Mouse (Mus musculus): ENCODE results near the gene Gm45234.
A peak's percentile ranks its signal among the peaks of the same experiment; 100 is the strongest.
"Not testable (repeated sequence)": the region's sequence is repeated elsewhere in the genome, so short reads cannot be mapped to it uniquely, and the experiment has no call there.

Gm45234 gene

GRCm38 (mm10) chr6:124755831-124756595, at the start of gene Gm45234, which contains the start of gene Atn1:
TSS of gene Gm45234 (minus strand) at chr6:124756021.
TSS of gene Atn1 (minus strand) at chr6:124756524.
- DNase-seq = peak; percentile 61

GRCm38 (mm10) chr6:124804341-124804740, 48.5 kb upstream of the Gm45234 start:
- no peak for DNase-seq

- not testable (repeated sequence) for DNase-seq
Measured at GRCm38 (mm10) chr6:124803691-124804090, 47.9 kb upstream of the Gm45234 start.

DNA sequence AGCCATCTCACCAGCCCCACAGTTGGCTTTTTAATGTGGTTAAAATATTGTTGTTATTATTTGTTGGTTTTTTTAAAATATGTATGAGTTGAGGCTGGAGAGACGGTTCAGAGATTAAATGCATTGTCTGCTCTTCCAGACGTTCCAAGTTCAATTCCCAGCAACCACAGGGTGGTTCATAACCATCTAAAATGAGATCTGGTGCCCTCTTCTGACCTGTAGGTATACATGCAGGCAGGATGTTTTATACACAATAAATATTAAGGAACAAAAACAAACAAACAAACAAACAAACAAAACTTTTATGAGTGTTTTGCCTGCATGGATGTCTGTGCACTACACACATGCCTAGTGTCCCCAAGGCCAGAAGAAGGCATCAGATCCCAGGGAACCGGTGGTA, 47.2 kb upstream of the Gm45234 start:
- no peak for DNase-seq

- not testable (repeated sequence) for DNase-seq
Measured at GRCm38 (mm10) chr6:124802400-124802799, 46.6 kb upstream of the Gm45234 start.

DNA sequence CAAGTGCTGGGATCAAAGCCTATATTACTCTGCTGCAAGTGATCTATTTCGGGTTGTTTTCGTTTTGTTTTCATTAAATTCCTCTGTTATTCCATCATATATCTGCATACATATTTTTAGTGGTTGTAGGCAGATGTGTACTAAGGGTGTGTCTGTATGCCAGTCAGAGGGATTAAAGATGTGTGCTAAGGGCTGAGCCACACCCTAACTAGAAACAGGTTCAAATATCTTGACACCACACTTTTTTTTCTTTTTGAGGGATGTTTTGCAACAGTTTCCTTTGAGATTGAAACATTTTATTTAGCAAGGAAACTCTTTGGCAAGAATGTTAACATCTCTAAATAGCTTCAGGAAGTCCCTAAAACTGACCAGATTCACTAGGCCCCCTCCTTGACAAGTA, 40.4 kb upstream of the Gm45234 start:
- DNase-seq = no peak

GRCm38 (mm10) chr6:124795781-124796180, 40.0 kb upstream of the Gm45234 start:
- DNase-seq = no peak

- no peak for DNase-seq
Measured at GRCm38 (mm10) chr6:124791911-124792310, 36.1 kb upstream of the Gm45234 start.

- no peak for DNase-seq
Measured at GRCm38 (mm10) chr6:124790121-124790520, 34.3 kb upstream of the Gm45234 start.

- no peak for DNase-seq
Measured at GRCm38 (mm10) chr6:124789519-124789918, 33.7 kb upstream of the Gm45234 start.

DNA sequence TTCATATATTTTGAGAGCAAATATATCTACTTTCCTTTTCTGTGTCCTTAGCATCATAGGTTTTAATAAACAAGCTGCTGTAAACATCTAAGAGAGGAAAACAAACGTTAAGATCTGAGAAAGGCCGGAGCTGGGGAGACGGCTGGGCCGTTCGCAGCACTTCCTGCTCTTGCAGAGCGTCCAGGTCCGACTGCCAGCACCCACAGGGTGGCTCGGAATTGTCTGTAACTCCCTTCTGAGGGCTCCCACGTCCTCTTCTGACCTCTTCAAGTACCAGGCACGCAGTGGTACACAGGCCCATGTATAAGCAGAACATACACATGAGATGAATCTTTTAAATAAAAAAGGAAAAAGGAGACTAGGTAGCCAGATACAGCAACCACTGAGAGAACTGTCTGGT, 31.9 kb upstream of the Gm45234 start:
- no peak for DNase-seq

- DNase-seq = peak; percentile 56
Measured at GRCm38 (mm10) chr6:124786756-124787420, 31.1 kb upstream of the Gm45234 start.

DNA sequence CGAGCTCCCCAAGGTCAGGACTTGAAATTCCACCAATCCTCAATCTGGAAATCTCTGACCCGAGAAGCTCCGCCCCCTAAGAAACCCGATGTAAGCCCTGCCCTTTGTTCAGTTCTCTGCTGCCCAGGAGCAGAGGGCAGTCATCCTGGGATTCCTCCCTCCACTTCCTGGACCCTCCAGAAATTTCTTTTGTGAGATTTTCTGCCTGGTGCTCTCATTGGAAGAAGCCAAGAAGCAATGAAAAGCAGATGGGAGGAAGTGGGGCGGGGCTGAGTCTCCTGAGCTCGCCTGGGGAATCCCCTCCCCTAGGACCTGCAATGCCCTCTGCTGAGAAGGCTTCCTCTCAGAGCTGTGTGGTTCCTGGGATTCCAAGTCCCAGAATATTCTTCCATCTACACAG, 26.6 kb upstream of the Gm45234 start:
- no peak for DNase-seq

- DNase-seq = no peak
Measured at GRCm38 (mm10) chr6:124780917-124781316, 25.1 kb upstream of the Gm45234 start.

- DNase-seq = no peak
Measured at GRCm38 (mm10) chr6:124779984-124780416, 24.2 kb upstream of the Gm45234 start.

GRCm38 (mm10) chr6:124779222-124779983, 23.6 kb upstream of the Gm45234 start, which contains the start of gene Lrrc23:
TSS of gene Lrrc23 (minus strand) at chr6:124779727.
- no peak for DNase-seq

GRCm38 (mm10) chr6:124770511-124770910, 14.7 kb upstream of the Gm45234 start:
- no peak for DNase-seq

GRCm38 (mm10) chr6:124770013-124770412, 14.2 kb upstream of the Gm45234 start:
- no peak for DNase-seq

GRCm38 (mm10) chr6:124769101-124769765, 13.4 kb upstream of the Gm45234 start, which contains the start of gene Eno2:
TSS of gene Eno2 (minus strand) at chr6:124769673.
- DNase-seq = peak; percentile 79

DNA sequence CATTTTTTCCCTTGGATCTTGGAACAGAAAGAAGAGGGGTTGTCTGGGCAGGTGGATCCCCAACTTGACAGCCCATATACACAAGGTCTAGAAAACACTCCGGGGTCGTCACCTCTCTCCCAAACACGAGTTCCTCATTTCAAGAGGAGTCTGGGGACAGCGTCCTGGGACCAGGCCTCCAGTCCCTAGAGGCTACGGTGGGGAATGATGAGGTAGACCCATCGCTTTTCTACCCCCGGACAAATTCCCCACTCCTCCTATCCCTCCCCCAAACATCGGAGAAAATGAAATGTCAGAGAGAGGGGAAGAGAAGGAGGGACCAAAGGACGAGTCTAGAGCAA, 12.9 kb upstream of the Gm45234 start:
- DNase-seq = no peak

- DNase-seq = peak; percentile 63
Measured at GRCm38 (mm10) chr6:124767920-124768703, 12.3 kb upstream of the Gm45234 start.

- DNase-seq = no peak
Measured at GRCm38 (mm10) chr6:124767536-124767919, 11.7 kb upstream of the Gm45234 start.
